Mouse (Mus musculus) frontal cortex, adult 2 months (tissue): ENCODE data around the gene Pltp. TPM values are rescaled to one million over a fixed set of nuclear protein-coding genes. Genes with fewer than 3 reads are reported as not detected.
"Not testable (repeated sequence)": the region's sequence is repeated elsewhere in the genome, so short reads cannot be mapped to it uniquely, and the experiment has no call there.

Experiments used
- DNase-seq, 2 experiments: peaks; one replicate each; pipeline ENCODE4 v3.0.0; 2022; ENCODE audit warnings: low spot score in 1 of 2; ENCODE audit errors: extremely low spot score in 1 of 2
- polyA plus RNA-seq: library from polyadenylated mRNA; depleted of rRNA; stranded (reverse); fragments of >200 nt; gene quantifications from 2 replicates; pipeline ENCODE4 v1.2.3, GENCODE M21; 2012

Gene Pltp
- polyA plus RNA-seq, 1 experiment, result 154 TPM

DNA sequence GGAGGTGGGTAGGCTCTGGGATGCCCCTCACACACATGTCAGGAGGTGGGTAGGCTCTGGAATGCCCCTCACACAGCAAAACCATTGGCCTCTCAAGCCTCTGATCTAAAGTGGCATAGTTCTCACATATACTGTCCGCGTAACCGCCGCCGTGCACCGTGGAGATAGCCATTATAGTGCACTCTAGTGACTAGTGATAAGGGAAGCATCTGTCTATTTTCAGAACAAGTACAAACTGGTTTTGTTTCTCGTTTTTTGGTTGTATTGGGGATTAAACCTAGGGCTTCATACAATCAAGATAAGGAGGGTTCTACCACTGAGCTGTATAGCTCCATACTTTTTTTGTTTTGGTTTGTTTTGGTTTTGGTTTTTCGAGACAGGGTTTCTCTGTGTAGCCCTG, 41.7 kb downstream of the Pltp start:
- DNase-seq, result no peak

GRCm38 (mm10) chr2:164815348-164815747, 42.2 kb downstream of the Pltp start:
- no peak for DNase-seq

DNA sequence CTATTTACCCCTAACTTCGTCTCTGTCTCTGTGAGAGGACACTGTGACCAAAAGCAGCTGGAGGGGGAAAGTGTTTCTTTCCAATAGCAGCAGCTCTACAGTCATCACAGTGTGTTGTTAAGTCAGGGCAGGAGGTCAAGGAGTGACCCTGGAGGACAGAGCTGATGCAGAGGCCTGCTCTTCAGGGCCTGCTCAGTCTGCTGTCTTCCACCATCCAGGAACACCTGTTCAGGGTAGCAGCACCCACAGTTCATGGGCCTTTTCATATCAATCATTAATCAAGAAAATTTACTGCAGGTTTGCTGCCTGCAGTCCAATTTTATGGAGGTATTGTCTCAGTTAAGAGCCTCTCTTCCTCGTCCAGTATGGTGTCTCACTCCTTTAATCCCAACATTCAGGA, 44.0 kb downstream of the Pltp start:
- DNase-seq, result no peak

- DNase-seq, result no peak
These were observed 50.9 kb downstream of the Pltp start for GRCm38 (mm10) chr2:164806614-164807013.

GRCm38 (mm10) chr2:164805332-164805718, 52.2 kb downstream of the Pltp start:
- no peak for DNase-seq

DNA sequence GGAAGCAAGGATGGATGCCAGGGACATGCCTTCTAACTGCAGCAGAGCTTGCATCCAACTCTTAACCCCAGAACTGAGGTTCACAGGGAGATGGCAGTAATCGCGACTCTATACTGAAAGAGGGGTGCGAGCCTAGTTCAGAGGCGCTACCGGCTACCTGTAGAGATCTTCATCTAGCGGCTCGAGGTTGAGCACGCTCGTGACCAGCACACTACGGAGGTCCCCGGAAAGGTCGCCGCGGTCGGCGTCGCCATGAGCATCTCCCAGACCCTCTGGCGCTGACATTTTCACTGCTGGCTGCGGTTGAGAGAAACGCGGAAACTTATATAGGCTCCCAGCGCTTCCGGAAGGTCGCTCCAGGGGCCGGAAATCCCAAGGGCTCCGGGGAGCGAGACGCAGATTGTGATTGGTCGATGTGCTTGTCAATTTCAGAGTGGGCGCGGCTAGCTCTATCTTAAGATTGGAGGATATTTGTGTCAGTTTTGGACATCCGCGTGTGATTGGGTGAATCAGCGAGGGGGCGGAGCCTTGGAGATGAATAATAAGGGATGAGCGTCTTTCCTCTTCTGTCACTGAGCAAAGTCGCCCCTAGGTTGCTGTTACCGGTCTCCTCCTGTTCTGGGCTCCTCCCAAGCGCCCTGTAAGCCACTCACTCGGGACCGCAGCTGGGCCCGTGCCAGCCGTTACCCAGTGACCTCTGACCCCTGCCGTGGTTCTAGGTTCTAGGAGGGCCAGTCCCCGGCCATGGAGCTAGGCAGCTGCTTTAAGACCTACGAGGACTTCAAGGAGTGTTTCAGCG, 52.8 kb downstream of the Pltp start, which contains the start of the genes Acot8 and Zswim3:
TSS of gene Acot8 (minus strand) at position 350 of the 799 bp plus-strand sequence.
TSS of gene Zswim3 (plus strand) at position 566 of the 799 bp plus-strand sequence.
- DNase-seq, result peak; percentile 98 to 100

DNA sequence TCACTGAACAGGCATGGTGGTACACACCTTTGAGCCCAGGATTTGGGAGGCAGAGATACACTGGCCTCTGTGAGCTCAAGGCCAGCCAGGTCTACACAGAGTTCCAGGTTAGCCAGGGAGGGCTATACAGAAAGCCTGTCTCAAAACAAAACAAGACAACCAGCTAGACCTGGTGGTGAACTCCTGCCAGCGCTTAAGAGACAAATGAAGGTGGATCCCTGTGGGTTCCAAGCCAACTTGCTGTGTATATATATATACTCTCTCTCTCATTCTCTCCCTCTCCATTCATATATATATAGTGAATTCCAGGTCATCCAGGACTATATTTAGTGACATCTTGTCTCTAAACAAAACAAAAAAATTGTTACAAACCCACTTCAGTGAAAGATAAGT, 53.6 kb downstream of the Pltp start:
- DNase-seq, result no peak

GRCm38 (mm10) chr2:164803201-164803920, 54.1 kb downstream of the Pltp start:
- DNase-seq, result no peak

GRCm38 (mm10) chr2:164800252-164801004, 57.1 kb downstream of the Pltp start:
- no peak for DNase-seq

DNA sequence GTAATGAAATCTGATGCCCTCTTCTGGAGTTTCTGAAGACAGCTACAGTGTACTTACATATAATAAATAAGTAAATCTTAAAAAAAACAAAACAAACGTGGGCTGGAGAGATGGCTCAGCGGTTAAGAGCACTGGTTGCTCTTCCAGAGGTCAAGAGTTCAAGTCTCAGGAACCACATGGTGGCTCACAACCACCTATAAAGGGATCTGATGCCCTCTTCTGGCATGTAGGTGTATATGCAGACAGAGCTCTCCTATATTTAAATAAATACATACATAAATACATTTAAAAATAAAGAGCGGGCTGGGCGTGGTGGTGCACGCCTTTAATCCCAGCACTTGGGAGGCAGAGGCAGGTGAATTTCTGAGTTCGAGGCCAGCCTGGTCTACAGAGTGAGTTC, 59.0 kb downstream of the Pltp start:
- DNase-seq, result not testable (repeated sequence)

GRCm38 (mm10) chr2:164795868-164796267, 61.6 kb downstream of the Pltp start:
- no peak for DNase-seq

DNA sequence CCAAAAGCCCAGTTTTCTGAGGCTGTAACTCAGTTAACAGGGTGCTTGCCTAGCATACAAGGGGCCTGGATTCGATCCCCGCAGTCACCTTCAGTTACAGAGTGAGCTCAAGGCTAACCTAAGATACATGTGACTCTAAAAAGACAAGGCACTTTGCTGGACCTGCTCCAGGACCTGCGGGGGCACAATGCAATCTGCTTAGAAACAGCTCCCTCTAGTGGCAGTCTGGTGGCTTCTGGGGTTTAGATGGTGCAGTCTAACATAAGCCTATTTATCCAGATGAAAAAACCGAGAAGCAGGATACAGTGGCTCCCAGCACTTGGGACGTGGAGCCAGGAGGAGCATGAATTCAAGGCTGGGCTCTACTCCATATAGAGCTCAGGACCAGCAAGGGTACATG, 63.2 kb downstream of the Pltp start:
- peak; percentile 65 to 96 for DNase-seq

DNA sequence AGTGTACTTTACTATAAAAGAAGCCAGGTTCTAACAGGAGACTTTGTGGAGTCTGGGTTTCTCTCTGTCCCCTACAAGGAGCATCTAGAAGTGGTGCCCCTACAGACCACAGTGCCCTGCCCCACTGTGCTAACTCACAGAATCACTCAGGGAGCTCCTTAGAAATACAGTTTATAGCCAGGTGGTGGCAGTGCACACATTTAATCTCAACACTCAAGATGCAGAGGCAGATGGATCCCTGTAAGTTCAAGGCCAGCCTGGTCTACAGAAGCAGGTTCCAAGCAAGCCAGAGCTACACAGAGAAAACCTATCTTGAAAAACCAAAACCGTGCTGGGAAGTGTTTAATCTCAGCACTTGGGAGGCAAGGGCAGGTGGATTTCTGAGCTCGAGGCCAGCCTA, 63.7 kb downstream of the Pltp start:
- DNase-seq, result peak in 1 of 2 experiments; percentile 28

GRCm38 (mm10) chr2:164793236-164793635, 64.3 kb downstream of the Pltp start:
- DNase-seq, result peak in 1 of 2 experiments; percentile 74

- no peak for DNase-seq
These were observed 64.9 kb downstream of the Pltp start for GRCm38 (mm10) chr2:164792400-164793190.

GRCm38 (mm10) chr2:164791841-164792261, 65.7 kb downstream of the Pltp start:
- DNase-seq, result no peak

DNA sequence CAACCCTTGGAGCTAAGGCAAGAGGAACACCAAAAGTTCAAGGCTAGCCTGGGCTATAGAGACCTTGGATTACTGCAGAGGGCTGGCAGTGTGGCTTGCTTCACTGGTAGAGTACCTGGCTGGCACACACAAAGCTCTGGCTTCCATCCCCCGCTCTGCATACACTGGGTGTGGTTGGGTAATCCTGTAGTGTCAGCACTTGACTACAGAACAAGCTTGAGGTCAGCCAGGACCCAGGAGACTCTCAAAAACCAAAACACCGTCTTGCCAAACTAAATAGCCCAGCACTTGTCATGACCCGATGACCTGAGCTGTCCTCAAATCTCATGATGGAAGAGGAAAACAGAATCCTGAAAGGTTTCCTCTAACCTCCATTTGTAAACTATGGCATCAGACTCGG, 67.1 kb downstream of the Pltp start:
- no peak for DNase-seq
